In genomic region chr10:59430701-59431218, GRCm38 (mm10) we compare ENCODE assay signal across 10 mouse cellular contexts. TPM values are rescaled to one million over a fixed set of nuclear protein-coding genes. Genes with fewer than 3 reads are reported as not detected.
A peak's percentile ranks its signal among the peaks of the same experiment; 100 is the strongest.
DNase-seq lines count a peak whose midpoint lies in the region; ATAC-seq and TF ChIP-seq lines count a peak whose summit lies in the region.
"Had no signal": no experiment of that assay in that cellular context is flagged by ENCODE, and none has a peak within 500 bp of the region (broad histone marks: within the 10 kb centered on the region; RNA-seq: fewer than 3 reads in every experiment).

No protein-coding gene starts in this region.

- no peaks in the 10 kb centered on the region for H3K27me3 ChIP-seq in intestine, embryonic 15.5 days (replicated peaks)
- H3K27me3 ChIP-seq in small intestine, adult 2 months (ENCODE audit: control insufficient read depth, insufficient read depth, low read length): no peaks in the 10 kb centered on the region
- H3K27me3 ChIP-seq: limb, embryonic 13.5 days had no signal

- no peak for TF ChIP-seq CTCF in layer of hippocampus, adult 2 months (conservative IDR thresholded peaks at IDR 0.05)
- no peak for TF ChIP-seq CTCF in small intestine, adult 2 months (IDR thresholded peaks at IDR 0.05; ENCODE audit: extremely low read depth, insufficient read length, insufficient replicate concordance, low read depth, low read length)

- 42% methylated on average over 6 of the region's 6 CpGs for WGBS in intestine, embryonic 15.5 days
- 15% methylated on average over 6 of the region's 6 CpGs for WGBS in small intestine, adult 2 months

- no peak for TF ChIP-seq POLR2A in small intestine, adult 2 months (IDR thresholded peaks at IDR 0.05; ENCODE audit: low read depth, low read length)

- no peak overlapping the region for H3K4me2 ChIP-seq in intestine, embryonic 15.5 days (replicated peaks)
- H3K4me2 ChIP-seq: kidney, embryonic 15.5 days; limb, embryonic 13.5 days had no signal

- no peaks in the 10 kb centered on the region for H3K36me3 ChIP-seq in intestine, embryonic 15.5 days
- H3K36me3 ChIP-seq in small intestine, adult 2 months (ENCODE audit: control insufficient read depth, insufficient read depth, low read length): no peaks in the 10 kb centered on the region
- H3K36me3 ChIP-seq: kidney, embryonic 15.5 days; limb, embryonic 13.5 days had no signal

- peak; percentile 84 for ATAC-seq in intestine, embryonic 15.5 days

- H3K9me3 ChIP-seq in intestine, embryonic 15.5 days: no peaks in the 10 kb centered on the region
- H3K9me3 ChIP-seq: kidney, embryonic 15.5 days; limb, embryonic 13.5 days had no signal

- H3K4me3 ChIP-seq in layer of hippocampus, adult 2 months: no peak overlapping the region
- no peak overlapping the region for H3K4me3 ChIP-seq in intestine, embryonic 15.5 days (replicated peaks)
- H3K4me3 ChIP-seq in small intestine, adult 2 months (ENCODE audit: low read depth, low read length): no peak overlapping the region
- H3K4me3 ChIP-seq: kidney, embryonic 15.5 days; limb, embryonic 13.5 days had no signal

- peak overlapping the region; percentile 62; the same call in 1 of the 2 replicates for H3K27ac ChIP-seq in layer of hippocampus, adult 2 months
- no peak overlapping the region for H3K27ac ChIP-seq in intestine, embryonic 15.5 days
- peak overlapping the region; percentile 30 for H3K27ac ChIP-seq in small intestine, adult 2 months (ENCODE audit: insufficient read depth, low read depth, low read length)
- H3K27ac ChIP-seq: kidney, embryonic 15.5 days; limb, embryonic 13.5 days had no signal

- no peak for DNase-seq in layer of hippocampus, adult 2 months (ENCODE audit: low spot score in 2 of 2)
- no peak for DNase-seq in layer of hippocampus, adult 11-12 months (ENCODE audit: low spot score)
- peak; percentile 75 for DNase-seq in Muller cell, postnatal 12 days (ENCODE audit: inconsistent ontology term)
- no peak for DNase-seq in spleen, postnatal 10 days (ENCODE audit: low spot score in 2 of 2)
- no peak for DNase-seq in spleen, postnatal 4 days (ENCODE audit: low spot score in 2 of 2)

- no peak overlapping the region for H3K9ac ChIP-seq in intestine, embryonic 15.5 days
- H3K9ac ChIP-seq: kidney, embryonic 15.5 days; limb, embryonic 13.5 days had no signal

- H3K4me1 ChIP-seq in intestine, embryonic 15.5 days (replicated peaks): peaks cover 8% of the 10 kb centered on the region; the same call in 1 of the 2 replicates
- H3K4me1 ChIP-seq in small intestine, adult 2 months (ENCODE audit: control insufficient read depth, insufficient read depth, insufficient read length, low read length): peaks cover 15% of the 10 kb centered on the region; the same call in 1 of the 2 replicates
- H3K4me1 ChIP-seq: limb, embryonic 13.5 days had no signal

RNA-seq across cellular contexts. Expression of gene Oit3, which starts 10.8 kb away (rescaled TPM):
- total RNA-seq in layer of hippocampus, adult 2 months (2021): 1 to 10 TPM in 1 of 2 experiments, under 1 TPM in 1; 0.32 to 1.0 TPM
- 1.6 and 1.9 TPM in 2 replicates for polyA plus RNA-seq in intestine, embryonic 15.5 days (2015; fragmentation: Nextera tagmentation; extraction: Ambion mirVana)
- polyA plus RNA-seq in small intestine, adult 2 months (2012; rRNA removed): 0.24 and 0.72 TPM in 2 replicates
- polyA plus RNA-seq: neural tube, embryonic 14.5 days had no signal

RNA-seq across cellular contexts. Expression of gene Pla2g12b, which starts 27.3 kb away (rescaled TPM):
- not detected for total RNA-seq in layer of hippocampus, adult 2 months (2021)
- polyA plus RNA-seq in intestine, embryonic 15.5 days (2015; fragmentation: Nextera tagmentation; extraction: Ambion mirVana): 38.8 and 43.5 TPM in 2 replicates
- polyA plus RNA-seq in small intestine, adult 2 months (2012; rRNA removed): 31.3 and 92.7 TPM in 2 replicates
- polyA plus RNA-seq: limb, embryonic 13.5 days; neural tube, embryonic 14.5 days had no signal

RNA-seq across cellular contexts. Expression of gene Gm10273, which starts 35.3 kb away (rescaled TPM):
- total RNA-seq in layer of hippocampus, adult 2 months (2021): 10 to 100 TPM; 28.5 to 38.1 TPM
- 3.5 and 5.7 TPM in 2 replicates for polyA plus RNA-seq in intestine, embryonic 15.5 days (2015; fragmentation: Nextera tagmentation; extraction: Ambion mirVana)
- 0.38 and 1.1 TPM in 2 replicates for polyA plus RNA-seq in small intestine, adult 2 months (2012; rRNA removed)
- polyA plus RNA-seq: kidney, embryonic 15.5 days had no signal
